ENCODE assay signal across 8 mouse cellular contexts in the genomic region with DNA sequence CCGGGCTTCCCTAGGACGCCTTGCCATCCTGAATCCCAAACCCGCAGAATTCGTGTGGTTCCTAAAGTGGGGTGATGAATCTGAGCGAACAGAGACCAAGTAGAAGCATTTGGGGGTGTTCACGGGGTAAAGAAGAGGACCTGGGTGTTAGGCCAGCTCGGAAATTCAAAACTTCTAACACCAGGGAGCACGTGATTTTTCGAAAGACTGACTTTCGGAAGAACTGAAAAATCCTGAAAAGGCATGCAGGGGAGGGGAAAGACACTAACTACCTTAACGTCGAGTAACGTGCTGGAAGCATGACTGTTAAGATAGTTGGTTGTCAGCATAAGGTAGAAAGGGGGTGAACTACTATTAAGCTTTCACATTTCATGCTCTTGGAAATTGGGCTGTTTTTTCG. TPM values are rescaled to one million over a fixed set of nuclear protein-coding genes. Genes with fewer than 3 reads are reported as not detected.
A peak's percentile ranks its signal among the peaks of the same experiment; 100 is the strongest.
DNase-seq lines count a peak whose midpoint lies in the region; ATAC-seq and TF ChIP-seq lines count a peak whose summit lies in the region.

No protein-coding gene starts in this region.

- no peak for TF ChIP-seq CTCF in spleen, adult 2 months (IDR thresholded peaks at IDR 0.05; ENCODE audit: extremely low read depth, insufficient read depth, insufficient read length, insufficient replicate concordance)

- no peaks in the 10 kb centered on the region for H3K36me3 ChIP-seq in spleen, adult 2 months (ENCODE audit: control insufficient read depth, insufficient read depth, low read length)
- H3K36me3 ChIP-seq in limb, embryonic 15.5 days, result no peaks in the 10 kb centered on the region
- no peaks in the 10 kb centered on the region for H3K36me3 ChIP-seq in stomach, embryonic 15.5 days

- H3K9me3 ChIP-seq in limb, embryonic 15.5 days, result no peaks in the 10 kb centered on the region
- no peaks in the 10 kb centered on the region for H3K9me3 ChIP-seq in stomach, embryonic 15.5 days

- H3K9ac ChIP-seq in limb, embryonic 15.5 days, result peak overlapping the region; percentile 51; the same call in 1 of the 2 replicates
- peak overlapping the region; percentile 30; the same call in 1 of the 2 replicates for H3K9ac ChIP-seq in stomach, embryonic 15.5 days

- peak overlapping the region; percentile 94 for H3K4me2 ChIP-seq in limb, embryonic 15.5 days
- H3K4me2 ChIP-seq in stomach, embryonic 15.5 days, result peak overlapping the region; percentile 83

- ATAC-seq in CD4-positive, CD25-positive, alpha-beta regulatory T cell, adult 4 months, result no peak
- no peak for ATAC-seq in limb, embryonic 15.5 days (ENCODE audit: insufficient number of reproducible peaks, low FRiP score, low TSS enrichment, low read depth)
- ATAC-seq in stomach, embryonic 15.5 days (ENCODE audit: insufficient read depth, low FRiP score, low read depth), result no peak

- H3K4me3 ChIP-seq in spleen, adult 2 months (ENCODE audit: extremely low read depth, insufficient read depth, insufficient read length), result peak overlapping the region; percentile 82
- H3K4me3 ChIP-seq in limb, embryonic 15.5 days, result peak overlapping the region; percentile 84
- peak overlapping the region; percentile 56 for H3K4me3 ChIP-seq in stomach, embryonic 15.5 days (replicated peaks)

- peaks cover 22% of the 10 kb centered on the region for H3K27me3 ChIP-seq in spleen, adult 2 months (ENCODE audit: control insufficient read depth, insufficient read depth, low read length)
- peaks cover 26% of the 10 kb centered on the region for H3K27me3 ChIP-seq in limb, embryonic 15.5 days
- H3K27me3 ChIP-seq in stomach, embryonic 15.5 days (replicated peaks), result no peaks in the 10 kb centered on the region

- DNase-seq in CD4-positive, CD25-positive, alpha-beta regulatory T cell, adult 2 months (ENCODE audit: low read depth, low spot score), result peak; percentile 49
- DNase-seq in spleen, adult 2 months (ENCODE audit: low read depth in 1 of 2, low spot score in 2 of 2), result no peak
- no peak for DNase-seq in spleen, adult 18-20 months
- no peak for DNase-seq in ovary, postnatal 36 days (ENCODE audit: low spot score)
- no peak for DNase-seq in urinary bladder, postnatal 25 days (ENCODE audit: low spot score)

- 1% methylated on average over 14 of the region's 14 CpGs for WGBS in spleen, adult 2 months
- WGBS in limb, embryonic 15.5 days, result 1% methylated on average over 14 of the region's 14 CpGs
- 1% methylated on average over 14 of the region's 14 CpGs for WGBS in stomach, embryonic 15.5 days

- TF ChIP-seq POLR2A in spleen, adult 2 months (IDR thresholded peaks at IDR 0.05; ENCODE audit: low read depth, low read length), result no peak

- peaks cover 14% of the 10 kb centered on the region for H3K4me1 ChIP-seq in spleen, adult 2 months (ENCODE audit: control insufficient read depth, insufficient read depth, insufficient read length)
- peaks cover 27% of the 10 kb centered on the region for H3K4me1 ChIP-seq in limb, embryonic 15.5 days
- peaks cover 2% of the 10 kb centered on the region; the same call in 1 of the 2 replicates for H3K4me1 ChIP-seq in stomach, embryonic 15.5 days

- no peak overlapping the region for H3K27ac ChIP-seq in spleen, adult 2 months (ENCODE audit: insufficient read depth, low read length)
- H3K27ac ChIP-seq in limb, embryonic 15.5 days, result peak overlapping the region; percentile 99
- peak overlapping the region; percentile 93 for H3K27ac ChIP-seq in stomach, embryonic 15.5 days

RNA-seq across cellular contexts. Expression of a gene that starts 5.1 kb away (rescaled TPM):
- 10 to 100 TPM; 13.6 to 15.9 TPM for polyA plus RNA-seq in CD4-positive, CD25-positive, alpha-beta regulatory T cell, adult 4 months (2017; shearing (Covaris generic))
- polyA plus RNA-seq in spleen, adult 2 months (2012; rRNA removed), result 8.2 and 12.6 TPM in 2 replicates
- polyA plus RNA-seq in limb, embryonic 15.5 days (2015; fragmentation: Nextera tagmentation; extraction: Ambion mirVana), result 17.4 and 19.5 TPM in 2 replicates
- polyA plus RNA-seq in stomach, embryonic 15.5 days (2015; fragmentation: Nextera tagmentation; extraction: Ambion mirVana), result 32.1 and 34.3 TPM in 2 replicates
